Mouse (Mus musculus) mouse embryonic stem cell (cell line): ENCODE data around the gene Pola2.

Experiments used
- in situ Hi-C, 2 experiments: fragments of 300-500 bp; cut with MboI; formaldehyde crosslinking; loops; 1 replicate in 1 of 2; 3 replicates in 1 of 2; pipeline ENCODE4 v1.14.3; 2019 to 2020; ENCODE audit warnings: low sequenced_read_pairs in 2 of 2, low pct_unique_long_range_greater_than_20kb in 1 of 2, mixed read lengths in 1 of 2; ENCODE audit not compliant: unreplicated experiment in 1 of 2

Pola2 gene

GRCm38 (mm10) chr19:5945027-5945426, 19.0 kb downstream of the Pola2 start:
- in situ Hi-C loops: no loop called here

- in situ Hi-C loops: no loop called here
These were observed 19.9 kb downstream of the Pola2 start for GRCm38 (mm10) chr19:5944145-5944544.

- in situ Hi-C loops: no loop called here
These were observed 20.6 kb downstream of the Pola2 start for GRCm38 (mm10) chr19:5943404-5943803.

GRCm38 (mm10) chr19:5942581-5942980, 21.4 kb downstream of the Pola2 start:
- in situ Hi-C loops: no loop called here

GRCm38 (mm10) chr19:5940656-5941055, 23.3 kb downstream of the Pola2 start:
- in situ Hi-C loops: no loop called here

- in situ Hi-C loops: no loop called here
These were observed 23.8 kb downstream of the Pola2 start for GRCm38 (mm10) chr19:5940173-5940572.

- in situ Hi-C loops: no loop called here
These were observed 24.3 kb downstream of the Pola2 start for GRCm38 (mm10) chr19:5939715-5940114.

GRCm38 (mm10) chr19:5938516-5938915, 25.5 kb downstream of the Pola2 start:
- in situ Hi-C loops: no loop called here

GRCm38 (mm10) chr19:5937836-5938406, 26.1 kb downstream of the Pola2 start:
- in situ Hi-C loops: no loop called here

- in situ Hi-C loops: no loop called here
These were observed 26.7 kb downstream of the Pola2 start for GRCm38 (mm10) chr19:5937095-5937835.

- in situ Hi-C loops: no loop called here
These were observed 28.3 kb downstream of the Pola2 start for GRCm38 (mm10) chr19:5935691-5936090.

- in situ Hi-C loops: no loop called here
These were observed 28.7 kb downstream of the Pola2 start for GRCm38 (mm10) chr19:5935266-5935665.

- in situ Hi-C loops: no loop called here
These were observed 34.1 kb downstream of the Pola2 start for GRCm38 (mm10) chr19:5929634-5930596.

GRCm38 (mm10) chr19:5928546-5928945, 35.5 kb downstream of the Pola2 start:
- in situ Hi-C loops: no loop called here

GRCm38 (mm10) chr19:5928104-5928503, 35.9 kb downstream of the Pola2 start:
- in situ Hi-C loops: no loop called here

- in situ Hi-C loops: no loop called here
These were observed 36.5 kb downstream of the Pola2 start for GRCm38 (mm10) chr19:5927532-5927931.

GRCm38 (mm10) chr19:5927026-5927425, 37.0 kb downstream of the Pola2 start:
- in situ Hi-C loops: no loop called here

GRCm38 (mm10) chr19:5925311-5925855, 38.6 kb downstream of the Pola2 start:
- in situ Hi-C loops: no loop called here

GRCm38 (mm10) chr19:5924713-5925093, 39.3 kb downstream of the Pola2 start, which contains the start of gene Cdc42ep2:
Gene Cdc42ep2 (minus strand): TSS chr19:5924816.
- in situ Hi-C loops: no loop called here
